In the genomic region with DNA sequence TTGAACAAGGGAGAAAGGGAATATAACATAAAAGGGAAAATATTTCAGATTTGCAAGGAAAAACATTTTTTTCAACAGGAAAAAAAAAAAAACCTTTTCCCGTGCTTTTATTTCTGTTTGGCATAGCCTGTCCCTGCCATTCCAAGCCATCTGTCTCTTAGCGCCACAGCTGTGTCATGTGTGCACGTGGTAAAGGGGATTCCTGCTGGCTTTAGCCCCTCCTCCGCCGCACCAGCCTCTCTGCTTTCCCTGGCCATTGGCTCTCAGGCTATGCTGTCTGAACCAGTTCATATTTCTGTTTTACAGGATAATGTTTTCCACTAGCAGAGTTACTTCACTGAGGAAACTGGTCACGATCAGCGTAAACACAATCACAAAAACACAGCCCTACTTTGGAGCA, we compare ENCODE assay signal across 8 mouse cellular contexts. TPM values are rescaled to one million over a fixed set of nuclear protein-coding genes. Genes with fewer than 3 reads are reported as not detected.
DNase-seq lines count a peak whose midpoint lies in the region; ATAC-seq and TF ChIP-seq lines count a peak whose summit lies in the region.

No protein-coding gene starts in this region.

- H3K4me3 ChIP-seq in layer of hippocampus, adult 2 months: no peak overlapping the region

- ATAC-seq in activated CD4-positive, CD25-positive, alpha-beta regulatory T cell, adult 4 months: no peak

- no peak for TF ChIP-seq CTCF in layer of hippocampus, adult 2 months (conservative IDR thresholded peaks at IDR 0.05)

- no peak overlapping the region for H3K27ac ChIP-seq in layer of hippocampus, adult 2 months

- peak; percentile 35 to 49 for DNase-seq in heart, postnatal 10 days
- no peak for DNase-seq in heart, adult 18-20 months
- peak; percentile 47 for DNase-seq in forelimb bud, embryonic 11.5 days (ENCODE audit: low read depth, low spot score)
- peak; percentile 52 to 69 for DNase-seq in layer of hippocampus, adult 2 months (ENCODE audit: low spot score in 2 of 2)
- peak; percentile 26 for DNase-seq in lung, postnatal 25 days (ENCODE audit: low spot score)
- DNase-seq in right cerebral cortex, postnatal 10 days (ENCODE audit: low spot score in 2 of 2): peak; percentile 75 to 78
- DNase-seq in MN1 (ENCODE audit: low spot score): no peak

- intact Hi-C loops in heart, postnatal 10 days (cut with DNase I): no loop called here

RNA-seq across cellular contexts. Expression of gene Dyrk2, which starts 49.1 kb away (rescaled TPM):
- 100 to 1,000 TPM; 114 to 116 TPM for total RNA-seq in heart, postnatal 10 days (2021)
- 10 to 100 TPM; 26.6 to 37.1 TPM for total RNA-seq in heart, adult 18-20 months (2021)
- total RNA-seq in layer of hippocampus, adult 2 months (2021): 10 to 100 TPM; 47.0 to 55.7 TPM
- polyA plus RNA-seq in activated CD4-positive, CD25-positive, alpha-beta regulatory T cell, adult 4 months (2017; shearing (Covaris generic)): 10 to 100 TPM in 1 of 2 experiments, 1 to 10 TPM in 1; 8.0 to 11.0 TPM

Comparison
In these comparisons a context has a peak if more than half of its experiments do, and no peak if none do; other contexts are left out.
1. DNase-seq: peak in heart, postnatal 10 days (2 of 2), forelimb bud, embryonic 11.5 days (single experiment), layer of hippocampus, adult 2 months (2 of 2), lung, postnatal 25 days (single experiment) and right cerebral cortex, postnatal 10 days (2 of 2); none in heart, adult 18-20 months (0 of 2) and MN1 (single experiment).